Mouse (Mus musculus): Measurements from ENCODE around the gene Wdfy1. TPM values are rescaled to one million over a fixed set of nuclear protein-coding genes. Genes with fewer than 3 reads are reported as not detected.

The Wdfy1 gene
- total RNA-seq (2023) = 64.1 and 68.2 TPM in 2 replicates

GRCm38 (mm10) chr1:79775927-79776458 is at the start of gene Wdfy1, which contains the start of gene Mrpl44:
Gene Wdfy1 (minus strand): TSS chr1:79776143.
Gene Mrpl44 (plus strand): TSS chr1:79776018.

DNA sequence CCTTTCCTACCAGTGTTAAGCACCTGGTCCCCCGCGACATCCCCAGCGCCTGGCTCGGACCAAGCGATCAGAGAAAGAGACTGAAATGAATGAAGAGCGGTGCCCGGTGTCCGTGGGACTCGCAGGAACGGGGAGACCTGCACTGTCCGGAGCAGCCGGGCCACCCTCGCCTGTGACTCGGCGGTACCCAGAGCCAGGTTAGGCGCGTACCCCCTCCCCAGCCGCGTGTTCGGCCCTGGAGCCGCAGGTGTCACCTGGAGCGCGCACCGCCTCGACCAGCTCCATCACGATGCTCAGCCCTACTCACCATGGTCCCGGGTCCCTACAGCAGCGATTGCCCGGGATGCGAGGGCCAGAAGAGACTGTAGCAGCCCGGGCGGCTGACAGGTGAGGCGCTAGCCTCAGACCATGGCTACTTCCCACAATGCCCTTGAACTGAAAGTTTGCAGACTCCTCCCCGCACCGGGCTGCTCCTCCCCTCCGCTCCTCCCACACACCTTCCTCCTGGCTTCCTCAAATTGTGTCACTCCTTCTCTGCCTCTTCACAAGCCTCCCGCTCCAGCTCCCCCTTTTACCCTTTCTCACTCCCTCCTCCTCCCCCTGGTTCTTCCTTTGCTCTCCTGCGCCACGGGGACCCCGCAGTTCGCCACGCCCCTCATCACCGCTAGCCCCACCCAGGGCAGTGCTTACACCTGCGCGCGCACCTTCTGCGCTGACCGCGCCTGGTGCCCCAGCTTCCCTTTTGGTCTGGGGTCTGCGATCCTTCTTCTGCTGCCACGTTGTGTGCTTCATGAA is 104.2 kb downstream of the Wdfy1 start, which contains the start of gene Ap1s3:
TSS of gene Ap1s3 (minus strand) at position 430 of the 795 bp plus-strand sequence.

Other genes starting within 250 kb of the Wdfy1 start
- gene Ap1s3, start 104.2 kb downstream of the Wdfy1 start, total RNA-seq (2023) = 6.7 and 8.6 TPM in 2 replicates
- 11.8 and 12.6 TPM in 2 replicates for gene Mrpl44, start 125 bp downstream of the Wdfy1 start, total RNA-seq (2023)
- 5.0 and 5.9 TPM in 2 replicates for gene Serpine2, start 85.0 kb upstream of the Wdfy1 start, total RNA-seq (2023)

Data from neutrophil, adult 65 days (primary cell).